Mouse (Mus musculus): ENCODE data around the gene Hmga1.

Gene Hmga1

DNA sequence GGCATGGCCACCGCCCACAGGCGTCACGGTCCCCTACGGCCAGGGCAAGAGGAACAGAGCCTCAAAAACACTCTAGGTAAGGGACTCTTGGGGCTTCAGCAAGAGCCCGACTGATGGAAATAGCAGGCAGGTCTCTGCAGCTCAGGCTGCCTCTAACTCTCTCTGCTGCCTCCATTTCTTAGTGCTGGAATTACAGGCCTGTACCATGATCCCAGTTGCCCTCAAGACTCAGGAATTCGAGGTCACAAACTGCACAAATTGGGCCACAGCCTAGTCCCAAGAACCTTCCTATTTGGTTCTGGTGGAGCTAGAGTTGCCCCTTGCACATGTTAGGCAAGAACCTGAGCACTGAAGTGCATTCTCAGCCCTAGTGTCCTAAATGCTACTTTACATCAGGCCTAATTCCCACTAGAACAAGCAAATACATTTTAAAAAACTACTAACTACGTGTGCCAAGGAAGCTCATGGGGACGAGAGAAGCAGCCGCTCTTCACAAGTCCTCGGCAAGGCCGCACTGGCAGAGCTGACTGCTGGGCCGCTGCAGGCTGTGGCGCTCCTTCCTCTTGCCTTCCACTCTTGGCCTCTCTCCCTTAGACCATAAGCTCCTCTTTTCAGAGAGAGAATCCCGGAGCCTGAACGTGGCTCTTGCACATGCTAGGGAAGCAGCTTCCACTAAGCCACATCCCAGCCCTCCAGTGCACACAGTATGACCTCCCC lies 39.5 kb downstream of the Hmga1 start:
- no peak for DNase-seq

GRCm38 (mm10) chr17:27596376-27597190 lies 40.3 kb downstream of the Hmga1 start:
- DNase-seq, result no peak

GRCm38 (mm10) chr17:27600286-27600685 lies 44.0 kb downstream of the Hmga1 start:
- no peak for DNase-seq

GRCm38 (mm10) chr17:27600869-27601268 lies 44.6 kb downstream of the Hmga1 start:
- no peak for DNase-seq

DNA sequence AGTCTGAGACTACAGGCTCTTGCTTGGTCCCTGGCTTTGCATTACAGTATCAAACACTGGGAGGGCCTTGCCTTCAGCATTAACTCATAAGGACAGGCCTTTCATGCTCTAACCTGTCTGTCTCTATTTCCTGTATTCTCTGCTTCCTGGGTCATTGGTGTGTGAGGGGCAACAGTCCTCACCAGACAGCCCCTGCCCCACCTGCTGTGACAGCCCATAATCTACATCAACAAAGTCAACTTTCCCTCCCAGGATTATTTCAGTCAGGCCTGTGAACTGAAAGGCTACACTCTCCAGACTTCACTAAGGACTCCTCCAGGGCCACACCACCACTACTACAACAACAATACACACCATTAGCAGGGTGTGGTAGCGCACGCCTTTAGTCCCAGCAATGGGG lies 46.7 kb downstream of the Hmga1 start:
- DNase-seq, result no peak

DNA sequence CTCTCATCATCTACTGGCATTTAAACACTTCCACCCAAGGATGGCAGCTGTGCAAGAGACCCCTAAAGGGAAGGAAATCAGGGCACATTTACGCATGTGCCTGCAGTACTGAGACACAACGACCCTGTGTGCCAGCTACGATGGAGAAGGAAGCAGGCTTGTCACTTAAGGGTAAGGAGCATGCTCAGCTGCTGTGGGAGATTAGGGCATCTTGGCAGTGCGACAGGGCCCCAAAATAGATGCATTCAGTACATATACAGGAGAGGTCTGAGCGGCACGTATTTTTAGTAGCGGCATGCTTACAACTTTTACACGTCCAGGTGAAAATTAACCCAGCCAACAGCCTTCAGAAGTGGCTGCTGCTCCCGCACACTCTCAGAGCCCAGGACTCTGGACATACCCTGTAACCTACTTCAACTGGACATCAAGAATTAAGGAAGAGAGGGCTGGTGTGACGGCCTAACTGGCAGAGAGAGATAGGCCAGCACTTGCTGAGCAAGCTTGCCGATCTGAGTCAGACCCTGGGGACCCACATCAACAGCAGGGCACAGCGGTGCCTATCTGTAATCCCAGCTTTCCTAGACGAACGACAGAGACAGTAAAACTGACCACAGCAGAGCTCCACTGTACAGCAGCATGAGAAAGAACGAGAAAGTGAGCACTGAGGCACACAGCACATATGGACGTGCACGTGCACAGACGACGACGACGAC lies 47.4 kb downstream of the Hmga1 start:
- no peak for DNase-seq

DNA sequence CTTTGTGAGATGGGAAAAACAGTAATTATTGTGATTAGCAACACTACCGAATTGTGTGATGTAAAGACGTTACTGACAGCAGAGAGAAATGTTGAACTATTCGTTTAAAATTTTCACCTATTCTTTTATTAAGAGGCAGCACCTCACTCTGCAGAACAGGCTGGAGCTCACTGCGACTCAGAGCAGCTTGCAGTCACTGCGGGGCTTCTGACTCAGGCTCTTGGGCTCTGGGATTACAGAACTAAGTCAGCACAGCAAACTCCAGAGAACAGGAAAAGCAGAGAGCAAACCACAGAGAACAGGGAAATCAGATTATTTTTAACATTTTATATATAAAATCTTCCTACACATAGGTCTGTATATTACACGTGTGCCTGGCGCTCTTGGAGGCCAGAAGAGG lies 53.3 kb downstream of the Hmga1 start:
- DNase-seq, result no peak

- DNase-seq, result no peak
Measured at GRCm38 (mm10) chr17:27610679-27611518, 54.6 kb downstream of the Hmga1 start.

DNA sequence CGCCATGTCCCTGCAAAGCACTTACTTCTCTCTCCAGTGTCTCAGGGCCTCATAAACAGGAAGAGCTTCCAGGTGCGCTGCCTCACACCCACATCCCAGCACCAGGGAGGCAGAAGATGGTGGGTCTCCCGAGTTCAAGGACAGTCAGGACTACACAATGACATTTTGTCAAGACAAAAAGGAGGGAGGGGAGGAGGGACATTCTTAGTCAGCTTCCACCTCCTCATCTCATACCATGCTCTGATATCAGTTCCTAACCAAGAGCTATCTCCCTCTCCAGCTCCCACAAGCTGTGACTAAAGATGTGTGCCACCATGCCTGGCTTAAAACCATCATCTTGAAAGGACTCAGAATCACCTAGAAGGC lies 55.2 kb downstream of the Hmga1 start:
- no peak for DNase-seq

DNA sequence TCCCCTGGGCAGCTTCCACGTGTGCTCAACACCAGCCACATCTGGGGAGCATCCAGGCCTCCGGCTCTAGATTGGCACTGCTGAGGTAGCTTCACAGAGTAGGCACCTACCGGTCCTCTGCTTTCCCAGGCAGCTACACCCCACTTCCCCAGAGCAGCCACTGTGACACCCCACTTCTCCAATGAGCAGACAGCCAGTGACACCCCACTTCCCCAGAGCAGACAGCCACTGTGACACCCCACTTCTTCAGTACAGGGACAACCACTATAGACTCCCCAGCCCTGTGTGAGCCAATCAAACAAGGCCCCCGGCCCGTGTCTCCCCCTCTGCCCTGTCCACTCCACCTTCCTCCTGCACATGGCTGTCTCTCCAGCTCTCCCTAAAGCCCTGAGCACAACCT lies 55.7 kb downstream of the Hmga1 start:
- no peak for DNase-seq

DNA sequence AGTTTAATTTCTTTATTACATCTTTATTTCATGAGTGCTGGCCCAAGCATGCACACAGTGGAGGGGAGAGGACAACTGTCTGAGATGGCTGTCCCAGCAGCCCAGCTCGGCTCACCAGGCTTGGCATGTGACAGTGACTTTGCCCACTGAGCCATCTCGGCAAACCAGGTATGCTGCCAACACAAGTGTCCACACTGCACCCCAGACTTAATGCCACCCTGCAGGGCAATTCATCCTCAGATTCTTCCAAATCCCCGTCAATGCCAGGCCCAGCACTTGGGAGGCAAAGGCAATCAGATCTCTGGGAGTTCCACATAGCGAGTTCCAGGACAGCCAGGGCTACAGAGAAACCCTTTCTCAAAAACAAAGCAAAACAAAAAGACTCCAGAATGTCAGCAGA lies 56.7 kb downstream of the Hmga1 start:
- DNase-seq, result no peak
